Mouse (Mus musculus) heart, adult 2 months (tissue): ENCODE measurements around the gene Rin3. TPM values are rescaled to one million over a fixed set of nuclear protein-coding genes. Genes with fewer than 3 reads are reported as not detected.

ENCODE experiments used
- DNase-seq, 2 experiments: peaks; one replicate each; pipeline ENCODE4 v3.0.0; 2021
- H3K27ac ChIP-seq: fragments of 200-600 bp; 2 replicates; pipeline ENCODE4 v1.8.1; 2022
- H3K27me3 ChIP-seq: fragments of 200-500 bp; 2 replicates; pipeline ENCODE4 v1.6.1; 2012; ENCODE audit warnings: mild to moderate bottlenecking, low read length, inconsistent platforms, mixed read lengths; ENCODE audit not compliant: control insufficient read depth, insufficient read depth
- H3K36me3 ChIP-seq: fragments of 200-500 bp; 2 replicates; pipeline ENCODE4 v1.6.1; 2012; ENCODE audit warnings: low read length, inconsistent platforms; ENCODE audit not compliant: control insufficient read depth, insufficient read depth
- H3K4me1 ChIP-seq: fragments of 200-500 bp; 2 replicates; pipeline ENCODE4 v1.6.1; 2011; ENCODE audit warnings: low read length; ENCODE audit not compliant: control insufficient read depth, insufficient read depth
- H3K4me3 ChIP-seq: fragments of 200-600 bp; 2 replicates; pipeline ENCODE4 v1.8.1; 2022
- H3K79me2 ChIP-seq: fragments of 200-500 bp; replicated peaks from 2 replicates; pipeline ENCODE4 v1.6.1; 2012; ENCODE audit warnings: mild to moderate bottlenecking, inconsistent platforms, low read length, moderate library complexity, mixed read lengths; ENCODE audit not compliant: control insufficient read depth, insufficient read depth
- H3K9ac ChIP-seq: fragments of 200-500 bp; 2 replicates; pipeline ENCODE4 v1.6.1; 2012; ENCODE audit warnings: low read depth, mild to moderate bottlenecking, control low read depth, inconsistent platforms, low read length, mixed read lengths
- CTCF ChIP-seq: fragments of 200-600 bp; IDR thresholded peaks from 2 replicates; pipeline ENCODE4 v1.8.1; 2022; ENCODE audit warnings: antibody characterized with exemption, mild to moderate bottlenecking, moderate library complexity
- EP300 ChIP-seq: fragments of 200-500 bp; IDR thresholded peaks from 2 replicates; pipeline ENCODE4 v1.6.1; 2011; ENCODE audit warnings: low read depth, low read length, control low read depth; ENCODE audit not compliant: insufficient read depth
- POLR2A ChIP-seq: fragments of 200-500 bp; IDR thresholded peaks from 2 replicates; pipeline ENCODE4 v1.6.1; 2011; ENCODE audit warnings: mild to moderate bottlenecking, low read depth, low read length, control low read depth; ENCODE audit not compliant: insufficient read depth
- WGBS: fragments of 180-500 bp; shearing (Covaris S2); methylation state at CpG from one replicate; pipeline ENCODE4 v1.1.7; 2018; 5-methylcytosine and 5-hydroxymethylcytosine counted together
- intact Hi-C: fragments of 180-260 bp; cut with DNase I; formaldehyde crosslinking; loops from one replicate; pipeline ENCODE4 v1.15.1; 2025
- polyA plus RNA-seq: library from polyadenylated mRNA; depleted of rRNA; stranded (reverse); fragments of >200 nt; gene quantifications from 2 replicates; pipeline ENCODE4 v1.2.3, GENCODE M21; 2012
- total RNA-seq, 2 experiments: library from RNA; stranded (reverse); gene quantifications; 2 replicates each; pipeline ENCODE4 v1.2.3; 2021

Rin3 gene
- total and polyA plus RNA-seq, 3 experiments, result 10.3 to 25.3 (median 14.7) TPM

- peak in 1 of 2 experiments; percentile 56 for DNase-seq
- Histone ChIP-seq H3K79me2 (no peaks in the 10 kb centered on the region; the same call in 1 of the 2 replicates), H3K4me3 (no peak overlapping the region), H3K36me3 (peaks cover 35% of the 10 kb centered on the region), H3K27me3 (no peaks in the 10 kb centered on the region), H3K9ac (no peak overlapping the region), H3K4me1 (peaks cover 35% of the 10 kb centered on the region), H3K27ac (peak overlapping the region; percentile 86)
- intact Hi-C loops, result loop anchor here (1.0 kb wide), 1 partner anchor 35 kb away; no protein-coding TSS in a partner anchor
- TF ChIP-seq POLR2A, result 0 out of 2 replicates have a peak, but pooled peaks have one; percentile 36
- no peak for TF ChIP-seq CTCF
- peak; percentile 84; the same call in 1 of the 2 replicates for TF ChIP-seq EP300
- WGBS, result 16% methylated on average over 2 of the region's 2 CpGs
Observed at GRCm38 (mm10) chr12:102319150-102319549, 36.3 kb downstream of the Rin3 start.

- Histone ChIP-seq H3K27ac (peak overlapping the region; percentile 86), H3K27me3 (no peaks in the 10 kb centered on the region), H3K79me2 (no peaks in the 10 kb centered on the region; the same call in 1 of the 2 replicates), H3K4me1 (peaks cover 41% of the 10 kb centered on the region), H3K9ac (no peak overlapping the region), H3K4me3 (no peak overlapping the region), H3K36me3 (peaks cover 37% of the 10 kb centered on the region)
- 38% methylated on average over 2 of the region's 2 CpGs for WGBS
- peak in 1 of 2 experiments; percentile 36 for DNase-seq
- intact Hi-C loops, result loop anchor here (1.0 kb wide), 1 partner anchor 36 kb away; no protein-coding TSS in a partner anchor
- no peak for TF ChIP-seq POLR2A
- TF ChIP-seq EP300, result peak; percentile 81
- TF ChIP-seq CTCF, result no peak
Observed at GRCm38 (mm10) chr12:102319899-102320298, 37.1 kb downstream of the Rin3 start.

DNA sequence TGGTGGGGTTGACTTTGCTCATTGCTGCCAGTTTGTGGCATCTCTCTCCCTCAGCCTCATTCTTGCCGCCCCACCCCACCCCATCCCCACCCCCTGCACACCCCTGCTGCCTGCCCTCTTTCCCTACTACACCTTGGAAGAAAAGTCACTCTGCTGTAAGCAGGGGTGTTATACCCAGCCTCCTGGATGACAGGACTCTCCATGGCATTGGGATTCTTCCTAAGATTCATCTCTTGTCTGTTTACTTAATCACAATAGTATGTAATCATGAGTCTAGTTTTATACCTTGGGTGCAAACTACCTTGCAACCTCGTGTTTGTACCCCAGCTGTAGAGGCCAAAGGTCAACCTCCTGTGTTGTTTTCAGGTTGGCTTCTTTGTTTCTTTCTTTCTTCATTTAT is 37.5 kb downstream of the Rin3 start:
- Histone ChIP-seq H3K9ac (no peak overlapping the region), H3K36me3 (peaks cover 41% of the 10 kb centered on the region), H3K27ac (peak overlapping the region; percentile 86), H3K79me2 (no peaks in the 10 kb centered on the region; the same call in 1 of the 2 replicates), H3K4me3 (no peak overlapping the region), H3K27me3 (no peaks in the 10 kb centered on the region), H3K4me1 (peaks cover 43% of the 10 kb centered on the region)
- no peak for DNase-seq
- intact Hi-C loops, result no loop called here
- 49% methylated on average over 2 of the region's 2 CpGs for WGBS
- TF ChIP-seq CTCF (no peak), EP300 (no peak), POLR2A (no peak)

- H3K79me2 ChIP-seq, result no peaks in the 10 kb centered on the region; the same call in 1 of the 2 replicates
- no peak for DNase-seq
- H3K27me3 ChIP-seq, result no peaks in the 10 kb centered on the region
- peaks cover 44% of the 10 kb centered on the region for H3K36me3 ChIP-seq
- peaks cover 44% of the 10 kb centered on the region for H3K4me1 ChIP-seq
- TF ChIP-seq POLR2A, result no peak
- TF ChIP-seq CTCF, result no peak
- no peak for TF ChIP-seq EP300
- 62% methylated on average over 4 of the region's 4 CpGs for WGBS
- H3K9ac ChIP-seq, result no peak overlapping the region
- intact Hi-C loops, result no loop called here
- no peak overlapping the region for H3K4me3 ChIP-seq
- peak overlapping the region; percentile 86 for H3K27ac ChIP-seq
Observed at GRCm38 (mm10) chr12:102321064-102321728, 38.3 kb downstream of the Rin3 start.

- Histone ChIP-seq H3K4me3 (no peak overlapping the region), H3K79me2 (no peaks in the 10 kb centered on the region; the same call in 1 of the 2 replicates), H3K27me3 (no peaks in the 10 kb centered on the region), H3K36me3 (peaks cover 47% of the 10 kb centered on the region), H3K27ac (peak overlapping the region; percentile 86), H3K4me1 (peaks cover 45% of the 10 kb centered on the region), H3K9ac (no peak overlapping the region)
- 56% methylated on average over 5 of the region's 5 CpGs for WGBS
- TF ChIP-seq POLR2A (no peak), CTCF (peak; percentile 31), EP300 (peak; percentile 96)
- intact Hi-C loops, result no loop called here
- peak; percentile 45 to 66 for DNase-seq
Observed at GRCm38 (mm10) chr12:102321855-102322254, 39.0 kb downstream of the Rin3 start.

- DNase-seq, result peak; percentile 58 to 68
- peaks cover 57% of the 10 kb centered on the region for H3K36me3 ChIP-seq
- WGBS, result 54% methylated on average over 2 of the region's 2 CpGs
- no peak overlapping the region for H3K4me3 ChIP-seq
- no peak overlapping the region for H3K9ac ChIP-seq
- TF ChIP-seq POLR2A, result no peak
- no peak for TF ChIP-seq CTCF
- TF ChIP-seq EP300, result no peak
- no peaks in the 10 kb centered on the region; the same call in 1 of the 2 replicates for H3K79me2 ChIP-seq
- intact Hi-C loops, result no loop called here
- peaks cover 50% of the 10 kb centered on the region for H3K4me1 ChIP-seq
- no peaks in the 10 kb centered on the region for H3K27me3 ChIP-seq
- H3K27ac ChIP-seq, result peak overlapping the region; percentile 86
Observed at GRCm38 (mm10) chr12:102323392-102323791, 40.5 kb downstream of the Rin3 start.
